In the genomic region with DNA sequence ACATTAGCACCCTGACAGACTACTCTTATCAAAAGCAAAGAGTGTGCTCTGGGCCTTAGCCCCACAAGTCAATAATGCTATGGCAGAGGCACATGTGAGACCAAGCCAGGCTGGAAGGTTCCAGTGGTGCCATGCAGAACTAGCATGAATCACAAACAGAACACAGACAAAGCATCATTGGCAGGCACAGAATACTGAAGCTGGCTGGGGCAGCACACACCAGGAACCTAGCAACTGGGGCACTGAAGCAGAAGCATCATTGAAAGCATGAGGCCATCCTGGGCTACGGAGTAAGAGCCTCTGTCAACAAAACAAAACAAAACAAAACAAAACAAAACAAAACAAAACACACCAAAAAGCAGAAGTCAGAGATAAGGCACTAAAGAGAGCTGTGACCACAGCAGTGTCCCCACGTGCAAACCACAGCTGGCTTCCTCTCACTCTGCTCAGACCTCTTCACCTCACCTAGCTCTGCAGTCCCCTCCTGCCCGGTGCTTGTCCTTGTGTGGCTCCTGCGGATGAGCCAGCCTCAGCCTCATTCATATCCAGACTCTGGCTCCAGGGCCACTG, we compare ENCODE assay signal across 12 mouse cellular contexts. TPM values are rescaled to one million over a fixed set of nuclear protein-coding genes. Genes with fewer than 3 reads are reported as not detected.
DNase-seq lines count a peak whose midpoint lies in the region; ATAC-seq and TF ChIP-seq lines count a peak whose summit lies in the region.
"Had no signal": no experiment of that assay in that cellular context is flagged by ENCODE, and none has a peak within 500 bp of the region (broad histone marks: within the 10 kb centered on the region; RNA-seq: fewer than 3 reads in every experiment).

No protein-coding gene starts in this region.

- no peak for TF ChIP-seq POLR2A in bone marrow macrophage, adult 2 months (IDR thresholded peaks at IDR 0.05; ENCODE audit: borderline replicate concordance, low read depth, low read length)

- TF ChIP-seq EP300 in stomach, postnatal 0 days (optimal IDR thresholded peaks at IDR 0.05) = no peak

- no peak overlapping the region for H3K9ac ChIP-seq in midbrain, embryonic 11.5 days (ENCODE audit: low read length)
- H3K9ac ChIP-seq in midbrain, embryonic 14.5 days (replicated peaks; ENCODE audit: low read length) = no peak overlapping the region
- no peak overlapping the region for H3K9ac ChIP-seq in liver, embryonic 15.5 days
- no peak overlapping the region for H3K9ac ChIP-seq in stomach, postnatal 0 days (ENCODE audit: low read length)
- H3K9ac ChIP-seq: heart, embryonic 12.5 days; lung, embryonic 15.5 days; neural tube, embryonic 12.5 days had no signal

- DNase-seq in midbrain, embryonic 11.5 days (ENCODE audit: low spot score, missing footprints) = peak; percentile 49
- no peak for DNase-seq in midbrain, embryonic 14.5 days
- DNase-seq in stomach, postnatal 0 days (ENCODE audit: low spot score) = peak; percentile 41
- no peak for DNase-seq in adrenal gland, adult 2 months
- DNase-seq in right cerebral cortex, postnatal 14 days = no peak
- DNase-seq: kidney, adult 11 months; thymus, postnatal 4 days had no signal

- no peak for ATAC-seq in midbrain, embryonic 11.5 days (ENCODE audit: low FRiP score)
- no peak for ATAC-seq in midbrain, embryonic 14.5 days (ENCODE audit: low FRiP score, low TSS enrichment)
- no peak for ATAC-seq in liver, embryonic 15.5 days (ENCODE audit: insufficient read depth)
- ATAC-seq in stomach, postnatal 0 days (ENCODE audit: low FRiP score, low TSS enrichment) = peak; percentile 31; the same call in 1 of the 2 replicates

- WGBS in midbrain, embryonic 11.5 days = 69% methylated on average over 4 of the region's 4 CpGs
- 78% methylated on average over 4 of the region's 4 CpGs for WGBS in midbrain, embryonic 14.5 days
- WGBS in liver, embryonic 15.5 days (ENCODE audit: insufficient replicate concordance) = 30% methylated on average over 4 of the region's 4 CpGs
- WGBS in stomach, postnatal 0 days = 61% methylated on average over 4 of the region's 4 CpGs

- H3K27me3 ChIP-seq in midbrain, embryonic 11.5 days (ENCODE audit: control insufficient read depth, insufficient read depth, low read length) = no peaks in the 10 kb centered on the region
- no peaks in the 10 kb centered on the region for H3K27me3 ChIP-seq in midbrain, embryonic 14.5 days (ENCODE audit: control insufficient read depth, insufficient read depth, low read length)
- H3K27me3 ChIP-seq in liver, embryonic 15.5 days = peaks cover 15% of the 10 kb centered on the region
- no peaks in the 10 kb centered on the region for H3K27me3 ChIP-seq in stomach, postnatal 0 days (ENCODE audit: control insufficient read depth, insufficient read depth, low read length)
- H3K27me3 ChIP-seq: heart, embryonic 12.5 days; lung, embryonic 15.5 days; neural tube, embryonic 12.5 days had no signal

- no peak for TF ChIP-seq CTCF in bone marrow macrophage, adult 2 months (IDR thresholded peaks at IDR 0.05; ENCODE audit: low read depth, low read length)
- no peak for TF ChIP-seq CTCF in stomach, postnatal 0 days (IDR thresholded peaks at IDR 0.05; ENCODE audit: low read depth)

- no peak overlapping the region for H3K27ac ChIP-seq in midbrain, embryonic 11.5 days (ENCODE audit: low read depth, low read length)
- no peak overlapping the region for H3K27ac ChIP-seq in midbrain, embryonic 14.5 days (replicated peaks; ENCODE audit: low read depth, low read length)
- peak overlapping the region; percentile 77 for H3K27ac ChIP-seq in bone marrow macrophage, adult 2 months (ENCODE audit: insufficient read depth, low read depth, low read length)
- peak overlapping the region; percentile 51 for H3K27ac ChIP-seq in liver, embryonic 15.5 days (replicated peaks)
- peak overlapping the region; percentile 61 for H3K27ac ChIP-seq in stomach, postnatal 0 days (replicated peaks)
- H3K27ac ChIP-seq: lung, embryonic 15.5 days; neural tube, embryonic 12.5 days had no signal

- no peak overlapping the region for H3K4me2 ChIP-seq in midbrain, embryonic 11.5 days
- no peak overlapping the region for H3K4me2 ChIP-seq in midbrain, embryonic 14.5 days (ENCODE audit: low read length)
- no peak overlapping the region for H3K4me2 ChIP-seq in liver, embryonic 15.5 days
- no peak overlapping the region for H3K4me2 ChIP-seq in stomach, postnatal 0 days (replicated peaks; ENCODE audit: low read depth)
- H3K4me2 ChIP-seq: heart, embryonic 12.5 days; lung, embryonic 15.5 days; neural tube, embryonic 12.5 days had no signal

- no peaks in the 10 kb centered on the region for H3K36me3 ChIP-seq in midbrain, embryonic 11.5 days (ENCODE audit: control insufficient read depth, insufficient read depth, low read length)
- H3K36me3 ChIP-seq in midbrain, embryonic 14.5 days (ENCODE audit: control insufficient read depth, insufficient read depth, low read length) = no peaks in the 10 kb centered on the region
- H3K36me3 ChIP-seq in liver, embryonic 15.5 days (replicated peaks) = no peaks in the 10 kb centered on the region
- H3K36me3 ChIP-seq in stomach, postnatal 0 days (ENCODE audit: control insufficient read depth, insufficient read depth, low read length) = no peaks in the 10 kb centered on the region
- H3K36me3 ChIP-seq: heart, embryonic 12.5 days; lung, embryonic 15.5 days; neural tube, embryonic 12.5 days had no signal

- H3K4me1 ChIP-seq in midbrain, embryonic 11.5 days (ENCODE audit: control insufficient read depth, insufficient read depth, low read length) = no peaks in the 10 kb centered on the region
- H3K4me1 ChIP-seq in midbrain, embryonic 14.5 days (ENCODE audit: control insufficient read depth, insufficient read depth, low read length) = no peaks in the 10 kb centered on the region
- peaks cover 70% of the 10 kb centered on the region for H3K4me1 ChIP-seq in bone marrow macrophage, adult 2 months (ENCODE audit: control insufficient read depth, insufficient read depth, low read length)
- H3K4me1 ChIP-seq in liver, embryonic 15.5 days (replicated peaks) = peaks cover 60% of the 10 kb centered on the region
- H3K4me1 ChIP-seq in stomach, postnatal 0 days (replicated peaks; ENCODE audit: control insufficient read depth, insufficient read depth) = no peaks in the 10 kb centered on the region
- H3K4me1 ChIP-seq: neural tube, embryonic 12.5 days had no signal

- no peak overlapping the region for H3K4me3 ChIP-seq in midbrain, embryonic 11.5 days (ENCODE audit: low read depth, low read length)
- H3K4me3 ChIP-seq in midbrain, embryonic 14.5 days (replicated peaks; ENCODE audit: low read depth, low read length) = no peak overlapping the region
- no peak overlapping the region for H3K4me3 ChIP-seq in bone marrow macrophage, adult 2 months (ENCODE audit: insufficient read depth, low read length)
- no peak overlapping the region for H3K4me3 ChIP-seq in liver, embryonic 15.5 days (replicated peaks)
- H3K4me3 ChIP-seq in stomach, postnatal 0 days (ENCODE audit: low read depth, low read length) = no peak overlapping the region
- H3K4me3 ChIP-seq: heart, embryonic 12.5 days; lung, embryonic 15.5 days; neural tube, embryonic 12.5 days had no signal

- H3K9me3 ChIP-seq in midbrain, embryonic 11.5 days (ENCODE audit: control insufficient read depth, low read length) = no peaks in the 10 kb centered on the region
- no peaks in the 10 kb centered on the region for H3K9me3 ChIP-seq in midbrain, embryonic 14.5 days (ENCODE audit: control insufficient read depth, low read length)
- no peaks in the 10 kb centered on the region for H3K9me3 ChIP-seq in liver, embryonic 15.5 days (replicated peaks)
- no peaks in the 10 kb centered on the region for H3K9me3 ChIP-seq in stomach, postnatal 0 days (ENCODE audit: control insufficient read depth, low read length)
- H3K9me3 ChIP-seq: heart, embryonic 12.5 days; lung, embryonic 15.5 days; neural tube, embryonic 12.5 days had no signal

RNA-seq across cellular contexts. Expression of a gene that starts 28.7 kb away (rescaled TPM):
- 129 and 130 TPM in 2 replicates for polyA plus RNA-seq in midbrain, embryonic 11.5 days (2014; fragmentation: Nextera tagmentation; extraction: Ambion mirVana)
- polyA plus RNA-seq in midbrain, embryonic 14.5 days (2014; fragmentation: Nextera tagmentation; extraction: Ambion mirVana) = 117 and 129 TPM in 2 replicates
- 30.6 and 37.2 TPM in 2 replicates for polyA plus RNA-seq in bone marrow macrophage, adult 2 months (2012; ENCODE audit: insufficient read depth, insufficient read length, missing spikeins)
- 33.8 and 35.7 TPM in 2 replicates for polyA plus RNA-seq in liver, embryonic 15.5 days (2015; fragmentation: Nextera tagmentation; extraction: Ambion mirVana)
- 64.2 and 65.5 TPM in 2 replicates for polyA plus RNA-seq in stomach, postnatal 0 days (2015; fragmentation: Nextera tagmentation; extraction: Ambion mirVana)
- 100 to 1,000 TPM; 166 to 170 TPM for total RNA-seq in adrenal gland, adult 2 months (2021)
- polyA plus RNA-seq in adrenal gland, adult 2 months (2012; rRNA removed) = 132 and 156 TPM in 2 replicates

RNA-seq across cellular contexts. Expression of a gene that starts 29.4 kb away (rescaled TPM):
- 30.2 TPM in 2 replicates for polyA plus RNA-seq in midbrain, embryonic 11.5 days (2014; fragmentation: Nextera tagmentation; extraction: Ambion mirVana)
- 44.2 and 45.8 TPM in 2 replicates for polyA plus RNA-seq in midbrain, embryonic 14.5 days (2014; fragmentation: Nextera tagmentation; extraction: Ambion mirVana)
- 25.8 and 32.2 TPM in 2 replicates for polyA plus RNA-seq in bone marrow macrophage, adult 2 months (2012; ENCODE audit: insufficient read depth, insufficient read length, missing spikeins)
- polyA plus RNA-seq in liver, embryonic 15.5 days (2015; fragmentation: Nextera tagmentation; extraction: Ambion mirVana) = 29.6 and 31.2 TPM in 2 replicates
- 27.7 and 33.1 TPM in 2 replicates for polyA plus RNA-seq in stomach, postnatal 0 days (2015; fragmentation: Nextera tagmentation; extraction: Ambion mirVana)
- 10 to 100 TPM; 33.5 to 67.7 TPM for total RNA-seq in adrenal gland, adult 2 months (2021)
- polyA plus RNA-seq in adrenal gland, adult 2 months (2012; rRNA removed) = 80.9 and 86.9 TPM in 2 replicates

Comparison
In these comparisons a context has a peak if more than half of its experiments do, and no peak if none do; other contexts are left out.
1. DNase-seq: peak in midbrain, embryonic 11.5 days (single experiment) and stomach, postnatal 0 days (single experiment); none in midbrain, embryonic 14.5 days (single experiment), adrenal gland, adult 2 months (single experiment) and right cerebral cortex, postnatal 14 days (single experiment).
2. H3K27ac ChIP-seq: peak in bone marrow macrophage, adult 2 months (single experiment), liver, embryonic 15.5 days (single experiment) and stomach, postnatal 0 days (single experiment); none in midbrain, embryonic 11.5 days (single experiment) and midbrain, embryonic 14.5 days (single experiment).